Mouse (Mus musculus) lung, postnatal 0 days (tissue): Measurements from ENCODE around the gene Hsf4.

ENCODE experiments used
- CTCF ChIP-seq: IDR thresholded peaks from 2 replicates; pipeline ENCODE4 v1.5.1; 2016; ENCODE audit warnings: antibody characterized with exemption, mild to moderate bottlenecking
- EP300 ChIP-seq: IDR thresholded peaks from 2 replicates; pipeline ENCODE4 v1.6.1; 2016; ENCODE audit warnings: antibody characterized with exemption, mild to moderate bottlenecking, control low read depth

DNA sequence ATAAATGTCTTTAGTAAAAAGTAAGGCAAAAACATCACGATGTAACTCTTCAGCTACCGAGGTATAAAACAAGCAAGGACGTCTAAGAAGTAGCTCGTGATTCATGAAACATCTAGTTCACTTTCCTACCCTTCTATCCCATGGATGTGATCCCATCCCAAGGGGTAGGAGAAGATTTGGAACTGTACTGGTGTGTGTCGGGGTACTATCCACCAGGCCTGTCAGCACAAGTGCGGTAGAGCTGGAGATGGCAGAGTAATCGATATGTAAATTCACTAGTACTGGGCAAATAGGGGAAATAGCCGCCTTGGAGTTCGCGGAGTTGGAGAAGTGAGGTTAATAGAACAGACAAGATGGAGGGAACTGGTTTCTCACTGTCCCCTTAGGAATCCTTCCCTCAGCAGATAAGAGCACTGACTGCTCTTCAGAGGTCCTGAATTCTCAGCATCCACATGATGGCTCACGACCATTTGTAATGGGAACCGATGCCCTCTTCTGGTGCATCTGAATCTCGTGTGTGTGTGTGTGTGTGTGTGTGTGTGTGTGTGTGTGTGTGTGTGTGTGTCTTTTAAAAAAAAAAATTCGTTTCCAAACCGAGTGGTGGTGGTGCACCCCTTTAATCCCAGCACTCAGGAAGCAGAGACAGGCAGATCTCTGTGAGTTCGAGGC is 6.2 kb upstream of the Hsf4 start:
- TF ChIP-seq CTCF = peak; percentile 28; the same call in 1 of the 2 replicates
- TF ChIP-seq EP300 = no peak
